Mouse (Mus musculus) heart, adult 9 months (tissue): Measurements from ENCODE around the gene Pgm2l1.
A peak's percentile ranks its signal among the peaks of the same experiment; 100 is the strongest.

ENCODE experiments used
- DNase-seq, 2 experiments: peaks; one replicate each; pipeline ENCODE4 v3.0.0; 2022; ENCODE audit warnings: low spot score in 2 of 2

The Pgm2l1 gene

GRCm38 (mm10) chr7:100227158-100227875 is at the start of gene Pgm2l1:
TSS of gene Pgm2l1 (plus strand) at chr7:100227394.
- DNase-seq: peak; percentile 97

DNA sequence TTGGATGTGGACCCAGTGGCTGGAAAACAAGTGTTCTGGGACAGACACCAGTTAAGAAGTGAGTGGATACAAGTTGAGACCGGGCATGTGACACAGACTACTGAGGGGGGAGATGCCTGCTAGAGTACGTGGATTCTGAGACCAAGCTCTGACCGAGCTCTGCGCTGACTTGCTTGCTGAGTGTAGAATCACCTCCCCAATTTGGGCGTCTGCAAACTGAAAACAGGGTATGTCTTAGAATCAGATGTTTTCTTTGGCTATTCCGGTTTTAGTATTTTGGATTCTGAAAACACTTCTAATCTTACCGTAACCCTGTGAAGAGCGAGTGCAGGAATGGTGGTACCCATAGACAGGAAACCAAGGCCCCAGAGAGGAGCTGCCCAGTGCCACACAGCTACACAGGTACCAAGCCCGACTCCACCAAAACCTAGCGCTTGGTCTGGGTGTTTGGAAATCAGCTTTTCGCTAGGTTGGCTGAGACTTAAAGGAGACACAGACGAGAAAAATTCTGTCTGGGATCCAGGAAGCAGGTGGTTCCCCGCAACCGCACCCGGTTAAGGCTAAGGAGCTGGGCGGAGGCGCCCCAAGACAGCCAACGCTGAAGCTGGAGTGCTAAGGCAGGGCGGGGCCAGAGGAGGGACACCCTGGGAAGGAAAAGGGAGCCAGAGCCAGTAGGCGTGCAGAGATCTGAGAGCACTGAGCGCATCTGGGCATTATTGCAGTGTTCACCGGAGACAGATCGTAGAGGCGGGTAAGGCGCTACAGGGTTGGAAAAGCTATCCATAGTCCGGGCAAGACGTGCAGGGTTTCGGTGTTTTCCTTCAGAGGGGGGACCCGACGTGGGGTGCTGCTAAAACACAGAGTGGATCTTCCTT is 48.9 kb upstream of the Pgm2l1 start:
- DNase-seq: peak; percentile 47 to 56

DNA sequence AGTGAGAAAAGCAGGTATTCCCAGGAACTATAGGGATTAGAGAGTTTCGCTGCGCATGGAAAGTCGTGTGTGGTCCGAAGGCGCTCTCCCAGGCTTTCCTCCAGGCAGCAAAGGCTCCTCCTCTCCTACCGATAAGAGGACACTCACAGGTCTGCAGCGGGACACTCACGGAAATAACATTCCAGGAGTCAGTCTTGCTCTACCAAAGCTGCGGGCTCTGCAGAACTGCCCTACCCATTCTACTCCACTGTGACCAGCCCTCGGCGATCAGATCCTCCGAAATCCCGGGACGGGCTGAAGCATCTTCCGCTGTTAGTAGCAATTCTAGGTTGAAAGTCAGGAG is 48.3 kb upstream of the Pgm2l1 start:
- no peak for DNase-seq

DNA sequence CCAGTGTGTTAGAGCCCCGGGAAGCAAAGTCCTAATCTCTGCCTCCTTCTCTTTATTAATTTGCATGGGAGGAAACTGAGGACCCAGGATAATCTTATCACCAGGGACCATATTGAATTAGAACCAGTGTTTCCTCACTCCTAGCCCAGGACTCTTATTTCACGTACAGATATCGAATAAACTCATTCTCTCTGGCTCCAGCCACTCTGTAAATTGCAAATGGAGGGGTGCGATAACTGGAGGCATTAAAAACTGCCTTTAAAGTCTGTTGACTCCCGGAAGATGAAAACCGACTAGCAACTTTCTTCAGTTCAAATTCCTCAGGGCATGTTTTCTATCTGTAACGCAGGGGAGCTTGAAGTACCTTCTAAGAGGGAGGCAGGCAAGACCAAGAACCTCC is 47.8 kb upstream of the Pgm2l1 start:
- DNase-seq: no peak

GRCm38 (mm10) chr7:100179836-100180407 is 47.3 kb upstream of the Pgm2l1 start:
- DNase-seq: no peak

GRCm38 (mm10) chr7:100181176-100181575 is 46.0 kb upstream of the Pgm2l1 start:
- no peak for DNase-seq

- DNase-seq: no peak
These were observed 45.6 kb upstream of the Pgm2l1 start for GRCm38 (mm10) chr7:100181614-100182013.

DNA sequence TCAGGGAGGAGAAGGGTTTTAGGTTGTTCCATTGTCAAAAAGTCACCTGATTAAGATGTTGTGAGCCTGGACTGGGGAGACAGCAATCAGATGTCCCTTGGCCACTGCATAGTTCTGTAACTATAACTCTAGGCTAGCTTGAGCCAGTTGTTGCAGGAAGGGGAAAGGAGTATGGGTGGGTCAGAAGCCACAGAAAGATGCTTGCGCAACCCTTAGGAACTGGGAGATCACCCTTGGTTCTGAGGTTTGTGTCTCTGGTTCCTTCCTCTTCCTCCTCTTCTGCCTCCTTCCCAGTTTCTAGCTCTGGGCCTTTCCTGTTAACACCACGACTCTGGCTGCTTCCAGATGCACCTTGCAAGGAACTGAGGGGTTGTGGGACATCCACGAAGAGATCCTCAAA is 44.8 kb upstream of the Pgm2l1 start:
- no peak for DNase-seq

- no peak for DNase-seq
These were observed 39.6 kb upstream of the Pgm2l1 start for GRCm38 (mm10) chr7:100187601-100188000.

- DNase-seq: no peak
These were observed 37.0 kb upstream of the Pgm2l1 start for GRCm38 (mm10) chr7:100190167-100190566.

GRCm38 (mm10) chr7:100190778-100191177 is 36.4 kb upstream of the Pgm2l1 start:
- no peak for DNase-seq

GRCm38 (mm10) chr7:100201191-100201590 is 26.0 kb upstream of the Pgm2l1 start:
- no peak for DNase-seq

- no peak for DNase-seq
These were observed 23.6 kb upstream of the Pgm2l1 start for GRCm38 (mm10) chr7:100203616-100204015.

DNA sequence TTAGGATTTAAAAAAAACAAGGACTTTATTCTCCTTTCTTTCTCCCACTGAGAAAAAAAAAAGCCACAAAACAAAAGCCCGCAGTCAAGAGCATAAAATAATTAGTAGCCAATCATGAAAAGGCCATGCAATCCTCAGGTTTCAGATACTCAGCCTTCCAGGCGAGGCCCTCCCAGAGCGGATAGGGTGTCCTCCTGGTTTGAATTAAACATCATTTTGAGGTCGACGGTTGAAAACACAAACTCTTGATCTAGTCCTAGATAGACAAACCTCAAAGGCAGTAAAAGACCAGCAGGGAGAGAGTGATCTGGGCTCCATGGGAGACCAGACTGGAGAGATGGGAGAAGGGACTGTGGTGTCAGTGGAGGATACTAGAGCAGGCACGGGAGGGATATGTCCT is 22.3 kb upstream of the Pgm2l1 start:
- DNase-seq: no peak

DNA sequence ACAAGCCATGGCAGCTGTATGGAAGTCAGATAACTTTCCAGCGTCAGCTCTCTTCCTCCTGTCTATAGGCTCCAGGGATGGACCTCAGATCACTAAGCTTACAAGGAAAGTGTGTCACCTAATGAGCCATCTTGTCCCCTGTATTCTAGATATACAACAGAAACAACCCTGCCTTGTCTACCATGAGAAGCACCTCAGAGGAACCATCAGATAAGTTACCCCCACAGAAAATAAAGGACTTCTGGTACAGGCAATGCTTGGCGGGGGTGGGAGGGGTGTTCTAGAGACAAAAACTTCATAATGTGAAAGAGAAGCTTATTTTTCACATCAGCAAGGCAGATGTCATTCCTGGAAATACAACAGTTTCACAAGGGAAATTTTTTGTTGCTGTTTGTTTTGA is 21.1 kb upstream of the Pgm2l1 start:
- DNase-seq: no peak

- DNase-seq: no peak
These were observed 19.3 kb upstream of the Pgm2l1 start for GRCm38 (mm10) chr7:100207886-100208285.

GRCm38 (mm10) chr7:100214310-100214709 is 12.9 kb upstream of the Pgm2l1 start:
- no peak for DNase-seq

DNA sequence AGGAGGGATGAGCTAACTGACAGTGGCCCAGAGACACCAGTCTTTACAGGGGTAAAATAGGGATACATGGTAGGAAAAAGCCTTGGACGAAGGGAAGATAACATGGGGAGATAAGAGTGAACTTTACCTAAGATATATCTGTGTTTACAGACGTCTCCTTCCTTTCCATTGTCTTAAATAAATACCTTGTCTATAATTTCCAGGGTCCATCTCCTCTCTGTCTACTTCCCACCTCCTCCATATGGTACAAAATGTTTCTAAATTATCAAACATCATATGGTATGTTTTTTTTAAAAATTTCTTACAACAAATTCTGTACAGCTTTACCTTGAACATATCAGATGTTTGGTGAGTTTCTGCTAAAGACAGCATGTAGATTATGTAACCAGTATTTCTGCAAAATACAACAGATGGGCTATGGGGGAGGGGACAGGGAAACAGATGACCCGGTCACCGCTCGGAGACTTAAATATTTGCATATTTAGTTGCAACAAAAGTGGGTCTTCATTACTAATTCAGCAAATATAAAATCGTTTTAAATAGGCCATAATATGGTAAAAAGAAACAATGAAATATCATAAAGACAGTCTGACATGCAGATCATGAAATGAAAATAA is 12.0 kb upstream of the Pgm2l1 start:
- DNase-seq: no peak

DNA sequence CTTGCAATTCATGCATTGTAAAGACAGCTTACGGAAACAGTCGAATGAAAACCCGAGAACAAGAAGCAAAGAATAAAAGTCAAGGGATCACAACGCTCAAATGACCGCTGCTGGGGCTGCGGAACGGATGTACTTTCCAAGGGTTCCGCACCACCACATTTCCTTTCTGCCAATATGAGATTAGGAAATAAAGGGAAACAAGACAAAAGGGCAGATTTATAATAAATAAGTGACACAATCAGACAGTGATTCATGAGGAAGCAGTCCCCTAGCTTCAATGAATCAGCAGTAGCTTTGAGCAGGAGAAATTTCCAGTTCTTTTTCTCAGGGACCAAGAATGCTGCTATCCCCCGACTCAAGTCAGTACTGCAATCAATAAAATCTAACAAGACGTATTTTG is 11.2 kb upstream of the Pgm2l1 start:
- no peak for DNase-seq

- DNase-seq: no peak
These were observed 10.3 kb upstream of the Pgm2l1 start for GRCm38 (mm10) chr7:100216601-100217565.

DNA sequence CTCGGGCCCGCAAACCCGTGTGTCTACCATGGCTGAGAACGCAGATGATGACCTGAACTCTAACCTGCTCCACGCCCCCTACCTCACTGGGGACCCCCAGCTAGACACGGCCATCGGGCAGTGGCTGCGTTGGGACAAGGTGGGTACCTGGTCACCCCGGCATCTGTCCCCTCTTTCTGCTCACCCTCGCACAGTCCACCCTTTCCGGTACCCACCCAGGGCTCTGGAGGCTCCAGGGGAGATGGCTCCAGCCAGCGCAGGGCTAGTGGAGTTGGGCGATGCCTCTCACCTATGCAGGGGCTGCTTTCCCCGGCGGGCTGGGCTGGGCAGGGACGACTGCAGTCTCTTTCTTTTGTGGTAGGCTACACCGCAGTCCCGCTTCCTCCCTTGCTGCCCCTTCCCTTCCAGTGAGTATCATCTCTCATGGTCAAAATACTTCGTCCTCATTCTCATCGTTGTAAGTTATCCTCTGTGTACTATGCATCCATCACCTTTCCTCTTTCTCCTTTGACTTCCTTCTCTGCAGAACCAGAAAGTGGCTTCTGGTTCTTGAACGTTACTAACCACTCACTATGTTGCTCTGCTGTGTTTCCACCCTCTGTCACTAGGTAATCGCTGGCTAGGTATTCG is 817 bp downstream of the Pgm2l1 start:
- DNase-seq: no peak
